Mouse (Mus musculus) hematopoietic stem cell, adult 5-6 weeks (primary cell): Measurements from ENCODE around the gene Scarb1. TPM values are rescaled to one million over a fixed set of nuclear protein-coding genes. Genes with fewer than 3 reads are reported as not detected.

ENCODE experiments used
- ATAC-seq, 2 experiments: fragments of 125-278 bp in 1 of 2; replicated peaks in 1 of 2; 2 replicates each; pipeline ENCODE4 v1.8.0; 2016 to 2017; ENCODE audit warnings: inconsistent platforms in 2 of 2, mild to moderate bottlenecking in 2 of 2, moderate number of reproducible peaks in 2 of 2, low read depth in 1 of 2, moderate TSS enrichment in 1 of 2; ENCODE audit not compliant: low FRiP score in 2 of 2, poor library complexity in 2 of 2, severe bottlenecking in 2 of 2, insufficient read depth in 1 of 2, low TSS enrichment in 1 of 2
- total RNA-seq: library from RNA; stranded (forward); fragments of 172-1452, 232-1000 nt; gene quantifications from 2 replicates; pipeline ENCODE4 v1.2.3, GENCODE M21; 2017

Scarb1 gene
- total RNA-seq, 1 experiment from 2014 or later: 45.6 TPM

GRCm38 (mm10) chr5:125291895-125292294 is 49.0 kb downstream of the Scarb1 start:
- peak in 1 of 2 experiments; percentile 33; a peak in 2 of 4 replicates for ATAC-seq

GRCm38 (mm10) chr5:125291387-125291786 is 49.5 kb downstream of the Scarb1 start:
- ATAC-seq: no peak

- no peak for ATAC-seq
These were observed 53.7 kb downstream of the Scarb1 start for GRCm38 (mm10) chr5:125287053-125287655.

- ATAC-seq: no peak
These were observed 54.8 kb downstream of the Scarb1 start for GRCm38 (mm10) chr5:125286090-125286489.

GRCm38 (mm10) chr5:125283748-125284640 is 56.9 kb downstream of the Scarb1 start:
- peak in 1 of 2 experiments; percentile 29; a peak in 1 of 4 replicates for ATAC-seq

DNA sequence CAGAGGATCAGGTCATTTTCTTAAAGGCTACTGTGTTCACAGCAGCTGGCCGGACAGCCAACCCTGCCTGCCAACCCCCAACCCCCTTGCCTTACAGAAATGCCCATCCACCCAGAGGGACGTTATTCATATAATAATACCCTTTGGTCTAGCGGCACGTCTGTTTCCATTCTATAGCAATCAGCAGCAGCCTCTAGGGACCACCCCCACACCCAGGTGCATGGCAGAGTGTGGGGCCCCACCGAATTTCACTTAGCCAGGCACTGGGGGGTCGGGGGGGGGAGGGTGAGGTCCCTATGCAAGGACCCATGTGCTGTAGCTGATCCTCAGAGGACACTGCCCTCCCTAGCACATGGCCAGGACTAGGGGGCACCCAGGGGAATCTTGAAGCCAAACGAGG is 61.7 kb downstream of the Scarb1 start:
- ATAC-seq: no peak

DNA sequence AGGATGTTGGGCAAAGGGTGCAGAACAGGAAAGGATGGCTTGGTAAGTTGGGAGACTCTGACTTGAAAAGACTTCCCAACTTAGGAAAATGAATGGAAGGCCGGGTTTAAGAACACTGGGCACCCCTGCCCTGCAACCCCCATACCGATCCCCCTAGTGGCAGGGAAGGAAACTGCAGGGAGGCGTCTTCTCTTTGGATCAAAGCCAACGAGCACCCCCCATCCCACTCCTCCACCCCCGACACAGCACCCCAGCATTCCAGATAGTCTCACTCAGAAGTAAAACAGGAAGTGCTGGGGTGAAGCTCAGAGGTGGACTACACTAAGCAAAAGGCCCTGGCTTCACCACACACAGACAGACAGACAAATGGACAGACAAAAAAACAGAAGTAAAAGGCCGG is 62.6 kb downstream of the Scarb1 start:
- ATAC-seq: no peak

- ATAC-seq: no peak
These were observed 63.6 kb downstream of the Scarb1 start for GRCm38 (mm10) chr5:125277313-125277712.

GRCm38 (mm10) chr5:125276765-125277164 is 64.1 kb downstream of the Scarb1 start:
- no peak for ATAC-seq

DNA sequence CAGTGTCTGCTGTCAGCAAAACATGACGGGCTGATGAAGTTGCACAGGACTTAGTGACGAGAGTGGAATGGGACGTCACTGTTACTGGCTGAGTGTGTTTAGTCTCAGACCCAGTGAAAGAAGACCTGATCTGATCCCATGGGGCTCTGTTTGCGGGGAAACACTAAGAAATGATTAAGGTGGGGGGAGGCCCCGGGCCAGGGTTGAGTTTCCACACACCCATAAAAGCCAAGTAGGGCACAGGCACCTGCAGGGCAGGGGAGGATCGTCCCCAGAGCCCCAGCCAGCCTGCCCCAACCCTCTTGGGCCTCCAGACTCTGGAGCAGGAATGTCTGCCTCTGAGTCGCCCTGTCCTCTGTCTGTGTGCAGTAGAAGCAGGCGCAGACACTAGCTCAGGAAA is 65.6 kb downstream of the Scarb1 start:
- no peak for ATAC-seq

DNA sequence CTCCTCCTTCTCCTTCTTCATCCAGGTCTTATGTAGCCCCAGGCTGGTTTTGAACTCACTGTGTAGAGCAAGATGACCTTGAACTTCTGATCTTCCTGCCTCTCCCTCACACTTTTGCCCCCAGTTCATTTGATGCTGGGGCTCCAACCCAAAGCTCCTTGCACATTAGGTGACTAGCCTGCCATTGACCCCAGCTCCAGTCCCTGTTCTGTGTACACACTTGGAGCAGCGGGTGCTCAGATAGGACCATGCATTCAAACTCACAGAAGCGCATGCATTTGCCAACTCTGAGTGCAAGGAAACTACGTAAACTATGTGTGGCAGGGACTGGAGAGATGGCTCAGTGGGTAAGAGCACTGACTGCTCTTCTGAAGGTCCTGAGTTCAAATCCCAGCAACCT is 66.1 kb downstream of the Scarb1 start:
- ATAC-seq: no peak

GRCm38 (mm10) chr5:125274182-125274581 is 66.7 kb downstream of the Scarb1 start:
- no peak for ATAC-seq

- peak; percentile 48 for ATAC-seq
These were observed 67.2 kb downstream of the Scarb1 start for GRCm38 (mm10) chr5:125273666-125274109.

GRCm38 (mm10) chr5:125272231-125272988 is 68.5 kb downstream of the Scarb1 start:
- no peak for ATAC-seq

DNA sequence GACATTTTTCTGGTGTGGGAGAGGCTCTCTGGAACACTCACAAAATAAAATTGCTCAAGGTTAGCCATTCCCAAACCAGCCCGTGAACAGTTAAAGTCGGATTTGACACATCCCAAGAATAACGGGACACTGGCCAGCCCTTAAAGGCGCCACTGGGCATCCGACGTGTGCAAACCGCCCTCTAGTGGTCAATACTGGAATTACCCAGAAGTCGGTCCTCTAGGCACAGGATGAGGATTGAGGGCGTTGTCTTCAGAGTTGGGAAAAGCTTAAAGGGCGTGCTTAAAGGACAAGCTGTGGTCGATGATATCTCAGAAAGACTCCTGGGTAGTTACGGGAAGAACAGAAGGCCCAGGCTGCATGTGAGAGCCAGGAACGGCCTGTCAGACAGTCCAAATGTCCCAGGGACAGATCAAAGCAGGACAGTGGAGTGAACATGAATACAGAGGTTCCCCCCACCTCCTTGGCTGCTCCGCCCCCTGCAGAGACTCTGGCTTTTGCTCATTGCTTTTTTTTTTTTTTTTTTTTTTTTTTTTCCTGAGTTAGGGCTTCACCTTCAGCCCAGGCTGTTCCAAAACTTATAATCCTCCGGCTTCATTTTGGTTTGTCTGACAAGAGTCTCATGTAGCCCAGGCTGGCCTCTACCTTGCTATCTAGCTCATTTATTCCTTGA is 69.2 kb downstream of the Scarb1 start:
- peak; percentile 33 to 34; a peak in 1 of 4 replicates for ATAC-seq

DNA sequence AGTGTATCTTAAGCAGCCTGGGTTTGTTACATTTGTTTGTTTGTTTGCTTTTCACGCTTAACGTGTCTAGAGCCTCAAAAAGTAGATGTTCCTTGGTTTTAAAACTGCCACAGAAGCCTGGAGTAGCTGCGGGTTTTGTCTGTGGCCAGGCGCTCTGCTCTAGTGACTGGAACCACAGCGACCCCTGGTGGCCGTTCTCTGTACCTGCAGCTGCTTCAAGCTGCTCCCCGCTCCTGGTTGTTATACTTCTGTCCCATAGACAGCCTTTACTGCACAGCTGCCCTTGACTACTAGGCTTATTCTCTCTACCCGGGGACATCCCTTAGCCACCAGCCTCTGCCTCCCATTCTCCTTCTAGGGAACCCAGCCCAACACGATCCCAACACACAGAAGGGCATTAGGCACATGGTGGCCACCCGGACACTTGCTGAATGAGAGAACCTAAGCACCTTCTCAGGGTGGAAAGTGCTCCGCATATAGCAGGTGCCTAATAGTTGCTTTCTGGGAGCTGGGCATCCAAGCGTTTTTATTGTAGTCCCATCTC is 70.2 kb downstream of the Scarb1 start:
- peak; percentile 46 to 53; a peak in 2 of 4 replicates for ATAC-seq

DNA sequence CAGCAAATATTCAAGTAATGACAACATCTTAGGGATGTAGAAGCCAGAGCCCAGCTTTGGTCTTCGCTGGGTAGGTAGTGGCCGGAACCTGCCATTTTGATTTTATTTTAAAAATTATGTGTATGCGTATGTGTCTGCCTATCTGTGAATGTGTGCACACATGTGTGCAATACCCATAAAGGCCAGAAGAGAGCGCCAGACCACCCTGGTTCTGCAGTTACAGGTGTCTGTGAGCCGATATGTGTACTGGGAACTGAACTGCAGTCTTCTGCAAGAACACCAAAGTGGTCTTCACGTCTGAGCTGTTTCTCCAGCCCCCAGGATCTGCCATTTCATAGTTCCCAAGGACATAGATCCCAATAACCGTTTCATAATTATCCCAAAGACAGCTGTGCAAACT is 71.1 kb downstream of the Scarb1 start:
- ATAC-seq: no peak
